Mouse (Mus musculus): ENCODE measurements around the gene Phactr2.
"Not testable (repeated sequence)": the region's sequence is repeated elsewhere in the genome, so short reads cannot be mapped to it uniquely, and the experiment has no call there.

Phactr2 gene

DNA sequence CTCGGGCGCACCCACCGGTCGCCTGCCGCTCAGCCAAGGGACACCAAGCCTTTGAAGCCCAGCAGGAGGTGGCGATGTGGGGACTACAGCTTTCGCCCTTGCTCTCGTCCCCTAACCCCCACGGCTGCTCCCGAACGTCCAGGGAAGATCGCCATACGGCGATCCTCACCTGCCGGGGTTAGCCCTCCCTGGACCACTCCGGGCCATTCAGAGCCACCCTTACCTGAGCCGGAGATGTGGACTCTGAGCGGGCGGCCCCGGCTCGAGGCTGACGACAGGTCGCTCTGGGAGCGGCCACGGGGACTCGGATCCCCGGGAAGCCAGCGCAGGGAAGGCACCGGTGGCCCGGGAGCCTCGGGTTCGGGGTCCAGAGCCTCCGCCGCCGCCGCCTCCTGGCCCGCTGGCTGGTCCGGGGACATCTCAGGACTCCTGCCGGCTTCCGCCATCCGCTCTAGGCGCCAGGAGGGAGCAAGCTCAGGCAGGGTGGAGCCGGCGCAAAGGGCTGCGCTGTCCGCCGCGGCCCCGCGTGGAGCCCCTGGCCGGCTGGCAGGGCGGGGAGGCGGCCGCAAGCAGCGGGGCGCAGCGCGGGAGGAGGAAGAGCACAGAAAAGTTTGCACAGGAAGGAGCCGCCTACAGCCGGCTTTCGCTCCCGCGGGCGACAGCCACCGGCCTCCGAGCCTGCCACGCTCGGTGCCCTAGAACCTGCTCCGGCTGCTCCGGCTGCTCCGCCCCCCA lies at the start of gene Phactr2:
Gene Phactr2 (minus strand): TSS at position 580 of the 735 bp plus-strand sequence.
- DNase-seq (ENCODE audit: low spot score) = no peak

DNA sequence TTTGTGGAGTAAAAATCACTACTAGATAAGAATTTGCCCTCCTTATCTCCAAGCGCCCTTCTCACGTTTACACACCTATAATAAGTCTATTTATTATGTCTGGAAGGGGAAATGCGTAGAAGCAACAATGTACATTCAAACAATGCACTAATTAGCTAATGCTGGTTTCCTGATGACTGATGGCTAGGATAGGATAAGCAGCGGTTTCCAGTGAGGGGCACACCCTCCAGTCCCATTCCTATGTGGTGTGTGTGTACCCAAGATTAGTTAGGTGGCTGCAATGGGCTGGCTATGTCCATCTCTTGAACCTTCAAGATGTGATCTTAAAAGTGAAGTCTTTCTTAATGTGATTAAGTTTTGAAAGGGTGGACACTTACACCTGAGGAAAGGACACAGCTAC lies 47.6 kb upstream of the Phactr2 start:
- no peak for DNase-seq (ENCODE audit: low spot score)

DNA sequence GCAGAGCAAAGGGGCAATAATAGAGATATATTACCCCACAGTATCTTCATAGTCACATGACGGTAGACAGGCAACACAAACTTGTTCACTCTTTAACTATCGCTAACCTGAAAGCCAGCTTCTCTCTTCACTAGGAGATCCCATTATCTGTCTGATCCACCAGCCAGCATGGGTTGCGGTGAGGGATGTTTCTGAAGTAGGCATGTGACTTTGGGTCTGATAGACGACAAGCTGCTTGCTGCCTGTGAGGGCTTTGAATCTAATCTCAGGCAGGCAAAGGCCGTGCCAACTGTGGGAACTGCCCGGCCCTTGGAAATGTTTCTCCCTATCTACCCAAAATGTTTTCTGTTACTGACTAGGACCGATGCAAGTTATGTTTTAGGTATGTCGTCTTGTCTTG lies 28.2 kb upstream of the Phactr2 start:
- DNase-seq (ENCODE audit: low spot score) = no peak

DNA sequence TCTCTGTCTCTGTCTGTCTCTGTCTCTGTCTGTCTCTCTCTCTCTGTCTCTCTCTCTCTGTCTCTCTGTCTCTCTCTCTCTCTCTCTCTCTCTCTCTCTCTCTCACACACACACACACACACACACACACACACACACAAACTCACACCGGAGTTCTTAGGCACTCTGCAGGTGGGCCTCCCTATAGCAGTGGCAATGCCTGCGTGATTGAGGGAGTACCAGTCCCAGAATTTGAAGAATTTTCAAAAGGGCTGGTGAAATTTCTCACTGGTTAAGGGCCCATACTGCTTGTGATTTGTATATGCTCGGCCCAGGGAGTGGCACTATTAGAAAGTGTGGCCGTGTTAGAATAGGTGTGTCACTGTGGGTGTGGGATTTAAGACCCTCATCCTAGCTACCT lies 27.3 kb upstream of the Phactr2 start:
- DNase-seq (ENCODE audit: low spot score) = not testable (repeated sequence)

DNA sequence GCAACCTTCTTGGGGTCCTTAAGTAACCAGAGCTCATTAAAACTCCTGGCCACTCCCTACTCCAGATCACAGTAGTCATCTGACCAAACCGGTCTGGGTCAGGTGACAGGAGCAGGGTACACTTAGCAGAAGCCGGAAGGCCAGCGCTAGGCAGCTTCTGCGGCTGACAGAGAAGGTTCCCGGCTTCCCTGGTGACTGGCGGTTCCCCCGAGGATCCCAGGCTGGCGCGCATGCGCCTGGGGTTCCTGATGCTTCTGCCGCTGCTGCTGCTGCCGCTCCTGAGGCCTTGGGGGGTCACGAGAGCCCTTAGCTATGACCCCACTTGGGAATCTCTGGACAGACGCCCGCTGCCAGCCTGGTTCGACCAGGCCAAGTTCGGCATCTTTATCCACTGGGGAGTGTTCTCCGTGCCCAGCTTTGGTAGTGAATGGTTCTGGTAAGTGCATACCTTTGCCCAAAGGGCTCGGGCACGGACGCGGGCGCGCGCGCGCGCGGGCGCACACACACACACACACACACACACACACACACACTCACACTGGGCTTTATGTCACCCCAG lies 26.8 kb upstream of the Phactr2 start:
- peak; percentile 64 for DNase-seq (ENCODE audit: low spot score)

DNA sequence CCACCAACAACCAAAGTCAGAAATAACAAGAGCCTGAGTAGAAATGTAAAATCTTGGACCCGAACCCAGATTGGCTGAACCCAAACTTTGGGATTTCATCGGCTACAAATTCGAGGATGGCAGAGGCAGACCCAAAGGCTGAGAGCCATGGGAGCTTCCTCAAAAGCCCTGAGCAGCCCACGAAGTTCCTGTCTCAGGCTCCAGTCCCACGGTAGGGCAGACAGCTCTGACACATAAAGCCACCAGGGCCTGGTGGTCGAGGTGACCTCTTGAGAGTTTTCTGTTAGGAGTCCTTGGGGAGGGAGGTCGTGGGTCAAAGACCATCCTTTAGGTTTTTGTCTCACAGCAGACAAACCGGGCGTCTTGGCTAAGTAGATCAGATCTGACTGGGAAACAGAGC lies 26.3 kb upstream of the Phactr2 start:
- no peak for DNase-seq (ENCODE audit: low spot score)

DNA sequence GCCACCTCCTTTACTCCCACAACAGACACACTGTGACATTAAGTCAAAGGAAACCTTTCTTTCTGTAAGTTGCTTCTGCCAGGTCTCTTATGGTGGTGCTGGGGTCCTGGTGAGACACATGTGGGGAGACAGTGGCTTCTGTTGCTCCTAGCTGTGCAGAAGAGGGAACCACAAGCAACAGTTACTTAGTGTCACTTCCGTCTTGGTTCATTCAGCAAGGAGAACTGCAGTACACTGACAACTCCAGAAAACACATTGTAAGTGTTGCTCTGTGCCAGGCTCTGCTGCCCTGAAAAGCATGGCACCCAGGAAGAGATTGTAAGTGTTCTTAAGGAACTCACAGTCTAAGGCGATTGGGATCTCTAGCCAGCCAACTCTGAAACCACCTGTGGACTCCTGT lies 25.1 kb upstream of the Phactr2 start, which contains the start of gene Fuca2:
Gene Fuca2 (plus strand): TSS at position 210 of the 400 bp plus-strand sequence.
- no peak for DNase-seq (ENCODE audit: low spot score)

DNA sequence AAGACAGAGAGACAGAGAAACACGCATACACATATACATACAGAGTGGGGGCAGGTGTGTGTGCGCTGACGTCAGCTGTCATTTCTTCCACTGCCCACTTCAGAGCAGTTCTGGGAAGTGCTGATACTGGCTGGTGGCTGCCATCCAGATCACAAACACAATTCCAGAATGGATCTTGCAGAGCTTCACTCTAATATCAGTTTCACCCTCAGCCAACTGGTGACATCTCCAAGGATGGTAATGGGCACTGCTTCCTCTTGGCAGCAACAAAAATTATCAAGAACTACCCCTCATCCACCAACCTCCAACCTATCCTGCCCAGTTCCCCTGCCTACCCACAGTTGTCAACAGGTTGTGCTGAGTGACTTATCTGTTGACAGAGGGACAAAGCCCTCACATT lies 22.1 kb upstream of the Phactr2 start:
- no peak for DNase-seq (ENCODE audit: low spot score)

DNA sequence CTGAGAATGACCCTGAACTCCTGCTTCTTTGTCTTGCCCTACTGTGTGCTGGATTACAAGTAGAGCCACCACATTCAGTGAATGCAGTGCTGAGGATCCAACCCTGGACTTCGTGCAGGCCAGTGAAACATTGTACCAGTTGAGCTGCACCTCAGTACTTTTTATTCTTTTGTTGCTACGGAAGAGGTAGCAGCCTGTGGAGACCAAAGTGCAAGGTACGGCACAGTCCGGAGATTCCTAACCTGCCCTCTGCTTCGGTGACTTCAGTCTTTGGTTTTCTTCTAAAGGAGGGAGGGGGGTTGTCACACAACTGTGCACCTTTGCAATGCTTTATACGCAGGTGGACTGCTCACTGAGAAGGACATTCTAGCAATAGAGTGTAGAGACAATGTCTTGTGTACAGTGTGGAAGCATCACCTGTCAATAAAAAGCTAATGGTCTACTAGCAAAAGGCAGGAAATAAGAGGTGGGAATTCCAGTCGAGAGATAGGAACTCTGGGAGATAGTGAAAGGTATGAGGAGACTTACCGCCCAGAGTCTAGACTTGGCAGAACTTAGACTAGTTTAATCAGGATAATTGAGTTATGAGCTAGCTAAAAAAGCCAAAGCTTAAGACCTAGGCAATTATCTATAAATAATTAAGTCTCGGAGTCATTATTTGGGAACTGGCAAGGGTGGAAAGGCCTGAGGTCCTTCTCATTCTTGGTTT lies 19.9 kb upstream of the Phactr2 start:
- no peak for DNase-seq (ENCODE audit: low spot score)

DNA sequence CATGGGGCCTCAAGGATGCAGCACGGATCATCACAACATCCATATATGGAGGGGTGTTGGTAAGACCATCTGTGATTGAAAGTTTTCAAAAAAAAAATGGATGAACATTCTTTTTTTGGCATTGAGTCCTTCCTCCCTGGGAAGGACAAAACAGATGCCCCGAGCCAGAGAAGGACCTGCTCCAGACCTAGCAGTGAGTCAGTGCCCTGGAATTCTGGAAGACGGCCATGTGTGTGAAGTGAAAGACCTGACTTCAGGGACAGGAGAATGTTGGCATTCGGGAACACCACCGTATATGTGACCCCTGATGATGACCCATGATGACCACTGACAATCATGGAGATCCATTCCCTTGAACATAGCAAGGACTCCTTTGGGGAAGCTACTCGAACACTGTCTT lies 15.5 kb upstream of the Phactr2 start:
- no peak for DNase-seq (ENCODE audit: low spot score)

DNA sequence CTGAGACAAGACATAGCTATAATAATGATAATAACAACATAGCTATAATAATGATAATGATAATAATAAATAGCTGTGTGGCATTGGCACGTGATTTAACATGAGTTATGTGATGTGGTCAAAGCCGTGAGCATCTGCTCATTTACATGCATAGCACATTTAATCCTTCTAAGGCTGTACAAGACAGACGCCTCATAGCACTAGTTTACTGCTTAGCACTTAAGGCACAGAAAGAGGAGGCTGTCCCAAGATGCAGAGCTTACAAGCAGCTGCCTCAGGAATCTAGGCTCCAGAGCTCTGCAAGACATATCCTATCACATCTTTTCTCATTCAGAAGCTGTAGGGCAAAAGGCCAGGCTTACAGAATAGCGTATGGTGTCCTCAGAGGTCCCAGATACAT lies 11.7 kb upstream of the Phactr2 start:
- no peak for DNase-seq (ENCODE audit: low spot score)

DNA sequence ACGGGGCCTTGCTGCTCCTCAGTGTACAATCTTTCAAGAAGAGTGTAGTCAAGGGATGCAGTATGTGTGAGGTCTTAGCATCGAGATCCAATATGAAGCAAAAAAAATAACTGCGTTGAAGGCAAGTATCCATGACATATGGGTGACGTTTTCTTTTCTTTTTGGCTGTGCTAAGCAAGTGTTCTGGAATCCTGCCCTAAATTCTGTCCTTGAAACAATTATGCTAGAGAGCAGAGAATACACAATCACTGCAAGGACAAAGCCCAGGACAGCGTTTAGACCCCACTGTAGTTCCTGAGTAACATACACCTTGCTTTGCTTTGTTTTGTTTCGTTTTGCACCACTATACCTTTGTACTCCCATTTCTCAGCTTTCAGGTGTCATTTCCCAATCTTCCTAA lies 5.1 kb upstream of the Phactr2 start:
- no peak for DNase-seq (ENCODE audit: low spot score)

DNA sequence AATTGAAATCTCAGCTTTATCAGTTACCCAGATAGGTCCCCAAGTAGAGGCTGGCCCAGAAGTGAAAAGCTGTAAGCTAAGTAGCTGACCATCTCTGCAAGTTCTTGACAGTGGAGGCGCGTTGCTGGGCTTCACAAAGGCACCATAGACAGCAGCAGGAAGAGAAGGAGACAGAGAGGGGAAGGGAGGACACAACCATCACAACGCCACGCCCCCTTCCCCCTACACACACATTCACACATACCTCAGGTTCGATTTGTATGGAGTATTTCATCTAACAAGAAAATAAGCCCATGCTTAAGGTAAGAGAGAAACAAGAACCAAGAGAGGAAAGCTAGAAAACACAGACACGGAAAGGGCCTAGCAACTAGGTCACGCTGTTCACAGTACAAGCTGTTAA lies 909 bp upstream of the Phactr2 start:
- no peak for DNase-seq (ENCODE audit: low spot score)

DNA sequence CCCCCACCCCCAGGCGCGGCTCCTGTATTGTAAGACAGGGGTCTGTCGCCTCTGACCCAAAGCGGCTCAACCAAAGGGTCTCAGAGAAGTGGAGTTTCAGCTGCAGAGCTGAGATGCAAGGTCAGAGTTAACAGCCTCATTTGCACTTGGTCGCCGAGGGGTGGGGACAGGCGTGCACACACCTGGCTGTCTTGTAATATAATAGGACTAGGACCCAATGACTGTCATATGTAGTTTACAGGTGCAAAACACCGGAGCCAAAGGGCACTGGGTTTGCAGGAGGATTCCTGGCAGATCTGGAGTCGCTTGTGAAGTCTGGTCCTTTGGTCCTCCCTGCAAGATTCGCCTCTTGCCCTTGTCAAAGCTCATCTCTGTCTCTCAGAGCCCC lies 350 bp upstream of the Phactr2 start:
- no peak for DNase-seq (ENCODE audit: low spot score)

DNA sequence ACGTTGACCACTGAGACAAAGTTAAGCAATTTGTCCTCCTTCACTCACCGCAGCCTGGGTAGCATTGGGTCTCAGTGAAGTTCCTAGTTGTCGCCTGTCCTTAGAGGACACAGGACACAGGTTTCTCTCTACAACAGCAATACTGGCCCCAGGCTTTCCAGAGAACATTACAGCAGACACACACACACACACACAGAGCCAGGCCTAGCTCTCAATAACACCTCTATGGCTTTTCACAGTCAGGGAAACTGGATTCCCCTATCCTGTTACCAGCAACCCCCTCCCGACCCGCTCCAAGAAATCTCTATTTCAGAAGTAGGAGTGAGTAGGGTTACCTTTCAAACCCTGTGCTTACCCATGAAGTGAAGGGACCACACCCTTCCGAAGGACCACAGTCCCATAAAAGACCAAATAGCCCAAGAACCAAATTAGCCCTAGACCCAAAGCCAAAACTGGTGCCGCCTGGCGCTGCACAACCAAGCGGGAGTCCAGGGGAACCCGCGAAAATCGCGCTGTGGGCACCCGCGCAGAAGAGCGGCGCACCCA lies 852 bp downstream of the Phactr2 start:
- no peak for DNase-seq (ENCODE audit: low spot score)

DNA sequence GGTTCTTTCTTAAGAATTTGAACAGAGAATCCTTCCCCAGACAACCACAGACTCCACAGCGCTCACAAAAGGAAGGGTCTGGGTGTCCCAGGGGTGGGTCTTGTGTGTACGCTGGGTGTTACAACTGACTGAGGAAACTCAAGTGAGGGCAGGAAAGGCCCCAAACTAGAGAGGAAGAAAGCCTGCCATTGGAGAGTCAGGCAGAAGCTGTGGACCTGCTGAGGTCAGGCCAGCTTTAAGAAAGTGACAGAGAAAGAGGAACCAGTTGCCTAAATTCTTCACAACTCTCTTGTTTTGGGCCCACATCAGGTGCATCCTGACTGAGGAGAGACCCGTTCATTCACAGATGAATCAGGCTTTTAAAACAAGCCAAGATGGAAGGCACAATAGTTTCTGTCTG lies 4.0 kb downstream of the Phactr2 start:
- no peak for DNase-seq (ENCODE audit: low spot score)

DNA sequence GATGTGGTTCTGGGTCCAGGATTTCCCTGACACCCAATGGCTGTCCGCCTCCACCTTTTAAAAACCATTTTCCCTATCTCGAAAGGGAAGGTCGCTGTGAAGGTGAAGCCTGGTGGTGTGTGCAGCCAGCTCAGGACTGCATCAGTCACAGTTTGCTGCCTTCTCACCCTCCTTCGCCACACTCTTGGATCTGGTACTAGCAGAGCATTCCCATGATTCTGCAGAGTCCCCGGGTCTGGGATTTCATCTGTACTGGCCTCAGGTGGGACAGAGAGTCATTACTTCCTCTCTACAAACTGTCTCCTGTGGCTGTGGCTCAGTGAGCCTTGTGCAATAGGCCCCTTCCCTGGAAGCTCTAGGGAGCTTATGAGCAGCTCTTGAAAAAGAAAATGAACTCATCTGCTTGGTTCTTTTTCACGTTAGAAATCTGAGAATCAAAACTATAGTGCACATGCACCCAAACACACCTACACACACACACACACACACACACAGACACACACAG lies 6.1 kb downstream of the Phactr2 start:
- DNase-seq (ENCODE audit: low spot score) = not testable (repeated sequence)

DNA sequence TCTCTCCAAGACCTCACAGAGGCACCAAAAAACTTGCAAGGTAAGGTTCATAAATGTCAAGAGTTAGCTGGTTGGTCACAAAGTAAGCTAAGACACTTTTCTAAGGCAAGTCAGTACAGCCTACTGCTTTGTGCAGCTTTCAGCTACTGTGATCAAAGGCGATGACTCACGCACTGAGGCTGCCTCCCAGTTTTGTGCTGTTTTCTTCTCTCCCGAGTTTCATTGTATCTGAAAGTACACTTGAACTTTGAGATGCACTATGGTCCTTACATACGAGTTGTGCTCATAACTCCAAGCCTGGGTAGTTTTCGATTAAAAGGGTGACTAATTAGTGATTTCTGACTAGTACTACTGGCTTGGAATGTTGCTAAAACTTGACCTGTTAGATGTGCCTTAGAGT lies 7.3 kb downstream of the Phactr2 start:
- no peak for DNase-seq (ENCODE audit: low spot score)

DNA sequence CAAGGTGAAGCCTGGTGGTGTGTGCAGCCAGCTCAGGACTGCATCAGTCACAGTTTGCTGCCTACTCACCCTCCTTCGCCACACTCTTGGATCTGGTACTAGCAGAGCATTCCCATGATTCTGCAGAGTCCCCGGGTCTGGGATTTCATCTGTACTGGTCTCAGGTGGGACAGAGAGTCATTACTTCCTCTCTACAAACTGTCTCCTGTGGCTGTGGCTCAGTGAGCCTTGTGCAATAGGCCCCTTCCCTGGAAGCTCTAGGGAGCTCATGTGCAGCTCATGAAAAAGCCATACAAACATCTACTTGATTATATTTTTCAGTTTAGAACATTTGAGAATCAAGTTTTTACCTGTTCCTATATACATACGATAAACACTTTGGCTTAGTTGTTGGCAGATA lies 9.9 kb downstream of the Phactr2 start:
- not testable (repeated sequence) for DNase-seq (ENCODE audit: low spot score)

DNA sequence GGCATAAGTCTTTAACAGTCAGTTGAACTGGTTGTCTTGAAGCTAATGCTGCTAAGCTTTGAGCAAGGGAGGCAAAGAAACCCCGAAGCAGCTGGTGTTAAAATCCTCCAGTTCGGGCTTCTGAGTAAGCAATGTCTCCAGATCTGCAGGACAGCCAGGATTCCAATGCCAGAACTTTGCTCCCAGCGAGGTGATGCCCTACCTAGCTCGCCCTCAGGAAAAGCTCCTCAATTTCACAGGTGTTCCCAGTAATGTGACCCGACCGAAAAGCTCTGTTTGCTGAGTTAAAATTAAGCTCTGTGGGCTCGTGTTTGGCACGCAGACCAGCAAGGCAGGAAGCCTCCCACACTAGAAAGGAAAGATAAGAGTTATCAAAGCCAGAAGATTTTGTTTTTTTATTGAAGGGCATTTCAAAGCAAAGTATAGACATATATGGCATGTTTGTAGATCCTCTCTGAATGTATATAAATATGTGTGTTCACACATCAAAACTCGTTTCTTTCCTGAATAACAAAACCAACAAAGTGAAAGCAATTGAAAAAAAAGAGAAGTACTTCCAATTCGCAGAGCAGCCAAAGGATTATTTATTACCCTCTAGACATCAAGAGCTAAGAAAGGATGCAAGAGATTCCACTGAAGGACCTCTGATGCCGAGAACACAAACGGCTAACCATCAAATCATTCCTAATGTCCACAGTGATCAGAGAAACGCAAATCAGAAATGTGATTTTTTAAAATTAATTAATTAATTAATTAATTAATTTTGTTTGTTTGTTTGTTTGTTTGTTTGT lies 20.8 kb downstream of the Phactr2 start:
- no peak for DNase-seq (ENCODE audit: low spot score)

DNA sequence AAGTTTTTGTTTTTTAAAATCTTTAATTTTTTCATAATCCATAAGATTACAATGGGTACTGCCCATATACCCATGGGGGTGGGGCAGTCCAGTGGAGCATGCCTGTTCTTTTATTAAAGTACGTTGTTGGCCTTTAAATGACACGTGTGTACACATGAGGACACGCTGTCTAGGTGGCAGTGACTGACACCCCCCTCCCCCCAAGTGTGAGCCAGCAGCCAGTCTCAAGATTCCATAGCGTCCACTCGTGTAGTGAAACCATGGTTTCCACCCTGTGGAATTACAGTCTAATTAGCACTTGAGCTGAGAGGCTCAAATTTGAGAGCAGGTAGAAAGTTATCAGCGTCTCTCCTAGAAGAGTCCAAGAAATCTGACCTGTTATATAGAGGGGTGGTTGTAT lies 22.6 kb downstream of the Phactr2 start:
- no peak for DNase-seq (ENCODE audit: low spot score)
